Mouse (Mus musculus): Measurements from ENCODE around the gene Notum. TPM values are rescaled to one million over a fixed set of nuclear protein-coding genes. Genes with fewer than 3 reads are reported as not detected.

Gene Notum
- polyA plus RNA-seq, 1 experiment from 2014 or later, result 1.1 TPM

- Histone ChIP-seq H3K4me1 (peaks cover 18% of the 10 kb centered on the region), H3K36me3 (peaks cover 9% of the 10 kb centered on the region; the same call in 1 of the 2 replicates), H3K4me3 (peak within 1 kb of the TSS; percentile 66), H3K9me3 (no peaks in the 10 kb centered on the region), H3K27ac (replicated peaks) (peak within 1 kb of the TSS; percentile 87), H3K4me2 (replicated peaks) (peak within 1 kb of the TSS; percentile 58), H3K9ac (replicated peaks) (peak within 1 kb of the TSS; percentile 63), H3K27me3 (0 out of 2 replicates have a peak, but pooled peaks cover 4% of the 10 kb centered on the region)
- peak; percentile 97 for ATAC-seq (replicated peaks)
- under 1% methylated on average over 82 of the region's 83 CpGs for WGBS
Observed at GRCm38 (mm10) chr11:120672687-120673593, 12.0 kb upstream of the Notum start, which contains the start of gene Aspscr1. Aspscr1 (plus strand) TSS chr11:120672973.

- no peaks in the 10 kb centered on the region for H3K9me3 ChIP-seq
- H3K27me3 ChIP-seq, result peaks cover 31% of the 10 kb centered on the region
- WGBS, result 4% methylated on average over 3 of the region's 3 CpGs
- H3K4me3 ChIP-seq, result no peak overlapping the region
- H3K4me2 ChIP-seq (replicated peaks), result no peak overlapping the region
- H3K4me1 ChIP-seq, result no peaks in the 10 kb centered on the region
- H3K27ac ChIP-seq (replicated peaks), result no peak overlapping the region
- no peak overlapping the region for H3K9ac ChIP-seq (replicated peaks)
- ATAC-seq (replicated peaks), result no peak
- H3K36me3 ChIP-seq, result no peaks in the 10 kb centered on the region
Observed at GRCm38 (mm10) chr11:120666617-120667016, 5.6 kb upstream of the Notum start.

- H3K4me1 ChIP-seq, result peaks cover 8% of the 10 kb centered on the region
- WGBS, result 90% methylated on average over 3 of the region's 3 CpGs
- H3K27ac ChIP-seq (replicated peaks), result no peak overlapping the region
- no peak overlapping the region for H3K4me3 ChIP-seq
- H3K9ac ChIP-seq (replicated peaks), result no peak overlapping the region
- H3K27me3 ChIP-seq, result peaks cover 43% of the 10 kb centered on the region
- H3K4me2 ChIP-seq (replicated peaks), result no peak overlapping the region
- H3K36me3 ChIP-seq, result no peaks in the 10 kb centered on the region
- ATAC-seq (replicated peaks), result no peak
- H3K9me3 ChIP-seq, result no peaks in the 10 kb centered on the region
Observed at GRCm38 (mm10) chr11:120665406-120665805, 4.4 kb upstream of the Notum start.

GRCm38 (mm10) chr11:120663714-120664113 is 2.7 kb upstream of the Notum start:
- H3K4me3 ChIP-seq, result no peak overlapping the region
- no peaks in the 10 kb centered on the region for H3K36me3 ChIP-seq
- no peak overlapping the region for H3K4me2 ChIP-seq (replicated peaks)
- whole genome bisulfite sequencing, result 67% methylated on average over 5 of the region's 5 CpGs
- ATAC-seq (replicated peaks), result no peak
- no peak overlapping the region for H3K27ac ChIP-seq (replicated peaks)
- peaks cover 21% of the 10 kb centered on the region for H3K4me1 ChIP-seq
- no peak overlapping the region for H3K9ac ChIP-seq (replicated peaks)
- H3K9me3 ChIP-seq, result no peaks in the 10 kb centered on the region
- peaks cover 56% of the 10 kb centered on the region for H3K27me3 ChIP-seq

GRCm38 (mm10) chr11:120662759-120663158 is 1.8 kb upstream of the Notum start:
- Histone ChIP-seq H3K4me2 (replicated peaks) (no peak overlapping the region), H3K9me3 (no peaks in the 10 kb centered on the region), H3K36me3 (no peaks in the 10 kb centered on the region), H3K9ac (replicated peaks) (no peak overlapping the region), H3K27ac (replicated peaks) (no peak overlapping the region), H3K4me3 (no peak overlapping the region), H3K27me3 (peaks cover 64% of the 10 kb centered on the region), H3K4me1 (peaks cover 21% of the 10 kb centered on the region)
- no peak for ATAC-seq (replicated peaks)
- WGBS, result 40% methylated on average over 6 of the region's 6 CpGs

GRCm38 (mm10) chr11:120660301-120661075 is 487 bp downstream of the Notum start:
- no peak overlapping the region for H3K9ac ChIP-seq (replicated peaks)
- peaks cover 73% of the 10 kb centered on the region for H3K27me3 ChIP-seq
- peak overlapping the region; percentile 52 for H3K4me2 ChIP-seq (replicated peaks)
- under 1% methylated on average over 92 of the region's 95 CpGs for WGBS
- H3K9me3 ChIP-seq, result no peaks in the 10 kb centered on the region
- ATAC-seq (replicated peaks), result peak; percentile 48; the same call in 1 of the 2 replicates
- peaks cover 21% of the 10 kb centered on the region for H3K4me1 ChIP-seq
- no peak overlapping the region for H3K27ac ChIP-seq (replicated peaks)
- H3K4me3 ChIP-seq, result peak overlapping the region; percentile 33
- no peaks in the 10 kb centered on the region for H3K36me3 ChIP-seq

- H3K9me3 ChIP-seq, result no peaks in the 10 kb centered on the region
- no peak for ATAC-seq (replicated peaks)
- peaks cover 70% of the 10 kb centered on the region for H3K27me3 ChIP-seq
- H3K36me3 ChIP-seq, result no peaks in the 10 kb centered on the region
- peak overlapping the region; percentile 52 for H3K4me2 ChIP-seq (replicated peaks)
- H3K4me1 ChIP-seq, result peaks cover 21% of the 10 kb centered on the region
- no peak overlapping the region for H3K9ac ChIP-seq (replicated peaks)
- 2% methylated on average over 50 of the region's 50 CpGs for WGBS
- H3K27ac ChIP-seq (replicated peaks), result no peak overlapping the region
- H3K4me3 ChIP-seq, result peak overlapping the region; percentile 33
Observed at GRCm38 (mm10) chr11:120659509-120660300, 1.3 kb downstream of the Notum start.

- Histone ChIP-seq H3K4me3 (no peak overlapping the region; the same call in 1 of the 2 replicates), H3K9me3 (no peaks in the 10 kb centered on the region), H3K27ac (replicated peaks) (no peak overlapping the region), H3K9ac (replicated peaks) (no peak overlapping the region), H3K4me1 (peaks cover 21% of the 10 kb centered on the region), H3K4me2 (replicated peaks) (no peak overlapping the region), H3K27me3 (peaks cover 67% of the 10 kb centered on the region), H3K36me3 (no peaks in the 10 kb centered on the region)
- no peak for ATAC-seq (replicated peaks)
- WGBS, result 3% methylated on average over 24 of the region's 24 CpGs
Observed at GRCm38 (mm10) chr11:120658876-120659410, 2.0 kb downstream of the Notum start.

- no peak overlapping the region for H3K4me2 ChIP-seq (replicated peaks)
- ATAC-seq (replicated peaks), result no peak
- no peaks in the 10 kb centered on the region for H3K36me3 ChIP-seq
- no peak overlapping the region for H3K27ac ChIP-seq (replicated peaks)
- H3K9me3 ChIP-seq, result no peaks in the 10 kb centered on the region
- peaks cover 21% of the 10 kb centered on the region for H3K4me1 ChIP-seq
- peaks cover 55% of the 10 kb centered on the region for H3K27me3 ChIP-seq
- WGBS, result 85% methylated on average over 4 of the region's 4 CpGs
- H3K4me3 ChIP-seq, result no peak overlapping the region
- no peak overlapping the region for H3K9ac ChIP-seq (replicated peaks)
Observed at GRCm38 (mm10) chr11:120657301-120657700, 3.7 kb downstream of the Notum start.

- Histone ChIP-seq H3K9me3 (no peaks in the 10 kb centered on the region), H3K4me3 (no peak overlapping the region), H3K4me2 (replicated peaks) (no peak overlapping the region), H3K36me3 (no peaks in the 10 kb centered on the region), H3K4me1 (peaks cover 6% of the 10 kb centered on the region), H3K27me3 (peaks cover 38% of the 10 kb centered on the region), H3K9ac (replicated peaks) (no peak overlapping the region), H3K27ac (replicated peaks) (no peak overlapping the region)
- ATAC-seq (replicated peaks), result no peak
- WGBS, result 78% methylated on average over 3 of the region's 3 CpGs
Observed at GRCm38 (mm10) chr11:120654741-120655140, 6.2 kb downstream of the Notum start.

GRCm38 (mm10) chr11:120651872-120652271 is 9.1 kb downstream of the Notum start:
- no peak overlapping the region for H3K4me3 ChIP-seq
- no peaks in the 10 kb centered on the region for H3K9me3 ChIP-seq
- no peak overlapping the region for H3K27ac ChIP-seq (replicated peaks)
- no peak overlapping the region for H3K9ac ChIP-seq (replicated peaks)
- H3K4me1 ChIP-seq, result peaks cover 6% of the 10 kb centered on the region; the same call in 1 of the 2 replicates
- no peak for ATAC-seq (replicated peaks)
- no peaks in the 10 kb centered on the region for H3K36me3 ChIP-seq
- no peak overlapping the region for H3K4me2 ChIP-seq (replicated peaks)
- H3K27me3 ChIP-seq, result 0 out of 2 replicates have a peak, but pooled peaks cover 11% of the 10 kb centered on the region
- 69% methylated on average over 3 of the region's 3 CpGs for WGBS

All from forebrain, embryonic 15.5 days (tissue).